Mouse (Mus musculus): ENCODE measurements around the gene Setd3. TPM values are rescaled to one million over a fixed set of nuclear protein-coding genes. Genes with fewer than 3 reads are reported as not detected.

The Setd3 gene
- polyA plus RNA-seq, 1 experiment from 2014 or later: 88.8 TPM

- H3K27ac ChIP-seq (ENCODE audit: low read length): no peak overlapping the region
- WGBS: 89% methylated on average over 9 of the region's 9 CpGs
Observed at GRCm38 (mm10) chr12:108208216-108208615, 29.1 kb upstream of the Setd3 start.

GRCm38 (mm10) chr12:108206641-108207040, 27.5 kb upstream of the Setd3 start:
- Histone ChIP-seq H3K36me3 (ENCODE audit: control insufficient read depth, insufficient read depth, low read length) (peaks cover 15% of the 10 kb centered on the region), H3K4me1 (replicated peaks; ENCODE audit: control insufficient read depth, insufficient read depth, low read length) (peaks cover 5% of the 10 kb centered on the region; the same call in 1 of the 2 replicates), H3K4me3 (ENCODE audit: low read length) (no peak overlapping the region), H3K9me3 (ENCODE audit: control insufficient read depth, low read length) (no peaks in the 10 kb centered on the region), H3K9ac (ENCODE audit: low read length) (no peak overlapping the region), H3K27me3 (ENCODE audit: control insufficient read depth, insufficient read depth, low read depth, low read length) (no peaks in the 10 kb centered on the region), H3K27ac (ENCODE audit: low read length) (no peak overlapping the region), H3K4me2 (ENCODE audit: low read depth, low read length) (no peak overlapping the region)
- 8% methylated on average over 5 of the region's 5 CpGs for WGBS
- peak; percentile 63 for ATAC-seq (ENCODE audit: low read depth)

More at GRCm38 (mm10) chr12:108208216-108208615, 29.1 kb upstream of the Setd3 start:
- H3K9me3 ChIP-seq (ENCODE audit: control insufficient read depth, low read length): no peaks in the 10 kb centered on the region
- no peak overlapping the region for H3K4me3 ChIP-seq (ENCODE audit: low read length)
- H3K4me1 ChIP-seq (replicated peaks; ENCODE audit: control insufficient read depth, insufficient read depth, low read length): peaks cover 15% of the 10 kb centered on the region
- H3K4me2 ChIP-seq (ENCODE audit: low read depth, low read length): no peak overlapping the region
- H3K9ac ChIP-seq (ENCODE audit: low read length): no peak overlapping the region
- no peaks in the 10 kb centered on the region for H3K27me3 ChIP-seq (ENCODE audit: control insufficient read depth, insufficient read depth, low read depth, low read length)
- peaks cover 7% of the 10 kb centered on the region for H3K36me3 ChIP-seq (ENCODE audit: control insufficient read depth, insufficient read depth, low read length)
- no peak for ATAC-seq (ENCODE audit: low read depth)

GRCm38 (mm10) chr12:108204978-108205377, 25.9 kb upstream of the Setd3 start:
- no peak overlapping the region for H3K27ac ChIP-seq (ENCODE audit: low read length)
- H3K27me3 ChIP-seq (ENCODE audit: control insufficient read depth, insufficient read depth, low read depth, low read length): no peaks in the 10 kb centered on the region
- no peak overlapping the region for H3K4me3 ChIP-seq (ENCODE audit: low read length)
- 0 out of 2 replicates have a peak, but pooled peaks cover 3% of the 10 kb centered on the region for H3K4me1 ChIP-seq (replicated peaks; ENCODE audit: control insufficient read depth, insufficient read depth, low read length)
- 76% methylated on average over 12 of the region's 12 CpGs for WGBS
- peaks cover 25% of the 10 kb centered on the region for H3K36me3 ChIP-seq (ENCODE audit: control insufficient read depth, insufficient read depth, low read length)
- no peak overlapping the region for H3K9ac ChIP-seq (ENCODE audit: low read length)
- no peak overlapping the region for H3K4me2 ChIP-seq (ENCODE audit: low read depth, low read length)
- H3K9me3 ChIP-seq (ENCODE audit: control insufficient read depth, low read length): no peaks in the 10 kb centered on the region
- ATAC-seq (ENCODE audit: low read depth): no peak

- 76% methylated on average over 8 of the region's 8 CpGs for WGBS
- Histone ChIP-seq H3K9ac (ENCODE audit: low read length) (no peak overlapping the region), H3K36me3 (ENCODE audit: control insufficient read depth, insufficient read depth, low read length) (peaks cover 33% of the 10 kb centered on the region), H3K27me3 (ENCODE audit: control insufficient read depth, insufficient read depth, low read depth, low read length) (no peaks in the 10 kb centered on the region), H3K4me1 (replicated peaks; ENCODE audit: control insufficient read depth, insufficient read depth, low read length) (0 out of 2 replicates have a peak, but pooled peaks cover 2% of the 10 kb centered on the region), H3K9me3 (ENCODE audit: control insufficient read depth, low read length) (no peaks in the 10 kb centered on the region), H3K27ac (ENCODE audit: low read length) (no peak overlapping the region), H3K4me2 (ENCODE audit: low read depth, low read length) (no peak overlapping the region), H3K4me3 (ENCODE audit: low read length) (no peak overlapping the region)
- no peak for ATAC-seq (ENCODE audit: low read depth)
Observed at GRCm38 (mm10) chr12:108203895-108204294, 24.8 kb upstream of the Setd3 start.

GRCm38 (mm10) chr12:108200094-108200493, 21.0 kb upstream of the Setd3 start:
- no peak overlapping the region for H3K9ac ChIP-seq (ENCODE audit: low read length)
- no peaks in the 10 kb centered on the region for H3K9me3 ChIP-seq (ENCODE audit: control insufficient read depth, low read length)
- H3K36me3 ChIP-seq (ENCODE audit: control insufficient read depth, insufficient read depth, low read length): peaks cover 50% of the 10 kb centered on the region
- H3K27me3 ChIP-seq (ENCODE audit: control insufficient read depth, insufficient read depth, low read depth, low read length): no peaks in the 10 kb centered on the region
- ATAC-seq (ENCODE audit: low read depth): no peak
- no peaks in the 10 kb centered on the region for H3K4me1 ChIP-seq (replicated peaks; ENCODE audit: control insufficient read depth, insufficient read depth, low read length)
- H3K4me2 ChIP-seq (ENCODE audit: low read depth, low read length): no peak overlapping the region
- H3K27ac ChIP-seq (ENCODE audit: low read length): no peak overlapping the region
- H3K4me3 ChIP-seq (ENCODE audit: low read length): no peak overlapping the region
- 88% methylated on average over 1 of the region's 1 CpGs for WGBS

GRCm38 (mm10) chr12:108198447-108198846, 19.3 kb upstream of the Setd3 start:
- no peak overlapping the region for H3K4me2 ChIP-seq (ENCODE audit: low read depth, low read length)
- peaks cover 66% of the 10 kb centered on the region for H3K36me3 ChIP-seq (ENCODE audit: control insufficient read depth, insufficient read depth, low read length)
- H3K9ac ChIP-seq (ENCODE audit: low read length): no peak overlapping the region
- no peak for ATAC-seq (ENCODE audit: low read depth)
- H3K4me1 ChIP-seq (replicated peaks; ENCODE audit: control insufficient read depth, insufficient read depth, low read length): no peaks in the 10 kb centered on the region
- no peaks in the 10 kb centered on the region for H3K27me3 ChIP-seq (ENCODE audit: control insufficient read depth, insufficient read depth, low read depth, low read length)
- no peak overlapping the region for H3K27ac ChIP-seq (ENCODE audit: low read length)
- H3K9me3 ChIP-seq (ENCODE audit: control insufficient read depth, low read length): no peaks in the 10 kb centered on the region
- WGBS: 85% methylated on average over 4 of the region's 4 CpGs
- no peak overlapping the region for H3K4me3 ChIP-seq (ENCODE audit: low read length)

GRCm38 (mm10) chr12:108195761-108196160, 16.6 kb upstream of the Setd3 start:
- peaks cover 69% of the 10 kb centered on the region for H3K36me3 ChIP-seq (ENCODE audit: control insufficient read depth, insufficient read depth, low read length)
- WGBS: 91% methylated on average over 11 of the region's 11 CpGs
- no peaks in the 10 kb centered on the region for H3K4me1 ChIP-seq (replicated peaks; ENCODE audit: control insufficient read depth, insufficient read depth, low read length)
- no peak overlapping the region for H3K4me2 ChIP-seq (ENCODE audit: low read depth, low read length)
- no peak for ATAC-seq (ENCODE audit: low read depth)
- H3K9me3 ChIP-seq (ENCODE audit: control insufficient read depth, low read length): no peaks in the 10 kb centered on the region
- H3K9ac ChIP-seq (ENCODE audit: low read length): no peak overlapping the region
- H3K27me3 ChIP-seq (ENCODE audit: control insufficient read depth, insufficient read depth, low read depth, low read length): no peaks in the 10 kb centered on the region
- no peak overlapping the region for H3K27ac ChIP-seq (ENCODE audit: low read length)
- no peak overlapping the region for H3K4me3 ChIP-seq (ENCODE audit: low read length)

- ATAC-seq (ENCODE audit: low read depth): no peak
- H3K4me3 ChIP-seq (ENCODE audit: low read length): no peak overlapping the region
- WGBS: 89% methylated on average over 5 of the region's 5 CpGs
- no peak overlapping the region for H3K27ac ChIP-seq (ENCODE audit: low read length)
- no peak overlapping the region for H3K9ac ChIP-seq (ENCODE audit: low read length)
- H3K36me3 ChIP-seq (ENCODE audit: control insufficient read depth, insufficient read depth, low read length): peaks cover 73% of the 10 kb centered on the region
- H3K4me2 ChIP-seq (ENCODE audit: low read depth, low read length): no peak overlapping the region
- H3K9me3 ChIP-seq (ENCODE audit: control insufficient read depth, low read length): no peaks in the 10 kb centered on the region
- H3K4me1 ChIP-seq (replicated peaks; ENCODE audit: control insufficient read depth, insufficient read depth, low read length): no peaks in the 10 kb centered on the region
- H3K27me3 ChIP-seq (ENCODE audit: control insufficient read depth, insufficient read depth, low read depth, low read length): no peaks in the 10 kb centered on the region
Observed at GRCm38 (mm10) chr12:108193878-108194277, 14.8 kb upstream of the Setd3 start.

GRCm38 (mm10) chr12:108187541-108188091, 8.5 kb upstream of the Setd3 start:
- 89% methylated on average over 6 of the region's 6 CpGs for WGBS

GRCm38 (mm10) chr12:108181716-108182115, 2.6 kb upstream of the Setd3 start:
- WGBS: 92% methylated on average over 6 of the region's 6 CpGs
- no peak overlapping the region for H3K27ac ChIP-seq (ENCODE audit: low read length)
- no peaks in the 10 kb centered on the region for H3K9me3 ChIP-seq (ENCODE audit: control insufficient read depth, low read length)
- no peak overlapping the region for H3K9ac ChIP-seq (ENCODE audit: low read length)
- no peaks in the 10 kb centered on the region for H3K27me3 ChIP-seq (ENCODE audit: control insufficient read depth, insufficient read depth, low read depth, low read length)
- H3K4me2 ChIP-seq (ENCODE audit: low read depth, low read length): no peak overlapping the region
- H3K4me1 ChIP-seq (replicated peaks; ENCODE audit: control insufficient read depth, insufficient read depth, low read length): peaks cover 20% of the 10 kb centered on the region
- H3K36me3 ChIP-seq (ENCODE audit: control insufficient read depth, insufficient read depth, low read length): peaks cover 8% of the 10 kb centered on the region
- no peak overlapping the region for H3K4me3 ChIP-seq (ENCODE audit: low read length)
- ATAC-seq (ENCODE audit: low read depth): no peak

More at GRCm38 (mm10) chr12:108187541-108188091, 8.5 kb upstream of the Setd3 start:
- Histone ChIP-seq H3K27me3 (ENCODE audit: control insufficient read depth, insufficient read depth, low read depth, low read length) (no peaks in the 10 kb centered on the region), H3K9ac (ENCODE audit: low read length) (no peak overlapping the region), H3K4me3 (ENCODE audit: low read length) (no peak overlapping the region), H3K36me3 (ENCODE audit: control insufficient read depth, insufficient read depth, low read length) (peaks cover 45% of the 10 kb centered on the region), H3K9me3 (ENCODE audit: control insufficient read depth, low read length) (no peaks in the 10 kb centered on the region), H3K4me2 (ENCODE audit: low read depth, low read length) (no peak overlapping the region), H3K4me1 (replicated peaks; ENCODE audit: control insufficient read depth, insufficient read depth, low read length) (no peaks in the 10 kb centered on the region), H3K27ac (ENCODE audit: low read length) (no peak overlapping the region)
- no peak for ATAC-seq (ENCODE audit: low read depth)

Measured in lung, embryonic 16.5 days (tissue).